ENCODE assay signal across 24 mouse cellular contexts in genomic region chr15:101584456-101584855, GRCm38 (mm10). TPM values are rescaled to one million over a fixed set of nuclear protein-coding genes. Genes with fewer than 3 reads are reported as not detected.
DNase-seq lines count a peak whose midpoint lies in the region; ATAC-seq and TF ChIP-seq lines count a peak whose summit lies in the region.
"Had no signal": no experiment of that assay in that cellular context is flagged by ENCODE, and none has a peak within 500 bp of the region (broad histone marks: within the 10 kb centered on the region; RNA-seq: fewer than 3 reads in every experiment).

No protein-coding gene starts in this region.

- WGBS in embryonic facial prominence, embryonic 14.5 days, result 38% methylated on average over 2 of the region's 2 CpGs
- 68% methylated on average over 2 of the region's 2 CpGs for WGBS in embryonic facial prominence, embryonic 10.5 days
- 10% methylated on average over 2 of the region's 2 CpGs for whole genome bisulfite sequencing in lung, embryonic 14.5 days

- H3K27me3 ChIP-seq in embryonic facial prominence, embryonic 14.5 days (replicated peaks; ENCODE audit: control insufficient read depth, insufficient read depth, low read length), result no peaks in the 10 kb centered on the region
- H3K27me3 ChIP-seq in embryonic facial prominence, embryonic 10.5 days (replicated peaks; ENCODE audit: low read depth, poor library complexity, severe bottlenecking), result no peaks in the 10 kb centered on the region
- H3K27me3 ChIP-seq in lung, embryonic 14.5 days (ENCODE audit: insufficient read depth, low read length), result no peaks in the 10 kb centered on the region
- H3K27me3 ChIP-seq in Patski, result peaks cover 4% of the 10 kb centered on the region
- H3K27me3 ChIP-seq: embryonic facial prominence, embryonic 13.5 days; limb, embryonic 15.5 days had no signal

- no peak overlapping the region for H3K4me3 ChIP-seq in embryonic facial prominence, embryonic 14.5 days (ENCODE audit: low read depth, low read length)
- no peak overlapping the region for H3K4me3 ChIP-seq in embryonic facial prominence, embryonic 10.5 days
- H3K4me3 ChIP-seq in lung, embryonic 14.5 days (ENCODE audit: low read depth, low read length), result no peak overlapping the region
- H3K4me3 ChIP-seq: embryonic facial prominence, embryonic 13.5 days; limb, embryonic 15.5 days had no signal

- H3K36me3 ChIP-seq in embryonic facial prominence, embryonic 14.5 days (ENCODE audit: control insufficient read depth, insufficient read depth, low read length), result no peaks in the 10 kb centered on the region
- H3K36me3 ChIP-seq in embryonic facial prominence, embryonic 10.5 days (replicated peaks), result no peaks in the 10 kb centered on the region
- no peaks in the 10 kb centered on the region for H3K36me3 ChIP-seq in lung, embryonic 14.5 days (ENCODE audit: insufficient read depth)
- H3K36me3 ChIP-seq: embryonic facial prominence, embryonic 13.5 days; limb, embryonic 15.5 days had no signal

- peak; percentile 4 for DNase-seq in embryonic facial prominence, embryonic 14.5 days (ENCODE audit: low spot score)
- no peak for DNase-seq in embryonic facial prominence, embryonic 10.5 days (ENCODE audit: low spot score)
- DNase-seq in lung, embryonic 14.5 days, result peak; percentile 54
- DNase-seq in lung, postnatal 4 days, result no peak
- no peak for DNase-seq in Patski (ENCODE audit: low read depth, low spot score)
- DNase-seq in gonadal fat pad, adult 2 months (ENCODE audit: low read depth), result peak; percentile 77
- no peak for DNase-seq in left cerebral cortex, adult 9 months (ENCODE audit: low spot score in 2 of 2)
- DNase-seq: B cell, adult 2 months; cerebellum, adult 9-11 months; forebrain, postnatal 0 days; gastrocnemius, postnatal 36 days; heart, postnatal 10 days; kidney, adult 9 months; liver, postnatal 0 days; lung, postnatal 14 days; right cerebral cortex, adult 18-20 months; thymus, postnatal 25 days had no signal

- TF ChIP-seq CTCF in lung, embryonic 14.5 days (IDR thresholded peaks at IDR 0.05; ENCODE audit: low read depth), result no peak
- TF ChIP-seq CTCF in Patski (IDR thresholded peaks at IDR 0.05), result peak; percentile 6

- H3K27ac ChIP-seq in embryonic facial prominence, embryonic 14.5 days (replicated peaks; ENCODE audit: low read depth, low read length), result no peak overlapping the region
- H3K27ac ChIP-seq in embryonic facial prominence, embryonic 10.5 days (replicated peaks), result no peak overlapping the region
- no peak overlapping the region for H3K27ac ChIP-seq in lung, embryonic 14.5 days (ENCODE audit: low read depth)
- H3K27ac ChIP-seq: embryonic facial prominence, embryonic 13.5 days; limb, embryonic 15.5 days had no signal

- no peaks in the 10 kb centered on the region for H3K9me3 ChIP-seq in embryonic facial prominence, embryonic 14.5 days (ENCODE audit: control insufficient read depth, low read length)
- H3K9me3 ChIP-seq in embryonic facial prominence, embryonic 10.5 days, result no peaks in the 10 kb centered on the region
- H3K9me3 ChIP-seq in lung, embryonic 14.5 days (ENCODE audit: low read depth, low read length), result no peaks in the 10 kb centered on the region
- H3K9me3 ChIP-seq: embryonic facial prominence, embryonic 13.5 days; limb, embryonic 15.5 days had no signal

- CTCF ChIA-PET in Patski (lab: Charles Lee), result no interaction called here

- no peak for ATAC-seq in embryonic facial prominence, embryonic 14.5 days (ENCODE audit: low read depth)
- ATAC-seq in lung, embryonic 14.5 days (ENCODE audit: insufficient read depth), result peak; percentile 44; the same call in 1 of the 2 replicates
- ATAC-seq in Patski, result no peak
- ATAC-seq: forebrain, postnatal 0 days; inflammation-experienced regulatory T-cells, adult 6 months; liver, postnatal 0 days; midbrain, embryonic 16.5 days had no signal

- H3K4me2 ChIP-seq in embryonic facial prominence, embryonic 14.5 days (ENCODE audit: low read depth, low read length), result no peak overlapping the region
- H3K4me2 ChIP-seq in lung, embryonic 14.5 days, result no peak overlapping the region
- H3K4me2 ChIP-seq: embryonic facial prominence, embryonic 13.5 days; heart, embryonic 11.5 days; limb, embryonic 15.5 days had no signal

- in situ Hi-C loops in Patski (cut with MboI; ENCODE audit: low pct_unique_long_range_greater_than_20kb), result no loop called here

- H3K9ac ChIP-seq in embryonic facial prominence, embryonic 14.5 days (ENCODE audit: low read depth, low read length), result no peak overlapping the region
- no peak overlapping the region for H3K9ac ChIP-seq in lung, embryonic 14.5 days
- H3K9ac ChIP-seq: embryonic facial prominence, embryonic 13.5 days; forebrain, postnatal 0 days; limb, embryonic 15.5 days; liver, postnatal 0 days had no signal

- no peaks in the 10 kb centered on the region for H3K4me1 ChIP-seq in embryonic facial prominence, embryonic 14.5 days (ENCODE audit: control insufficient read depth, insufficient read depth, low read length)
- no peaks in the 10 kb centered on the region for H3K4me1 ChIP-seq in embryonic facial prominence, embryonic 10.5 days
- H3K4me1 ChIP-seq in lung, embryonic 14.5 days (ENCODE audit: insufficient read depth), result no peaks in the 10 kb centered on the region
- H3K4me1 ChIP-seq: embryonic facial prominence, embryonic 13.5 days; limb, embryonic 15.5 days had no signal

- POLR2A ChIA-PET in Patski (lab: Charles Lee), result no interaction called here

RNA-seq across cellular contexts. Expression of gene Krt75, which starts 10.8 kb away (rescaled TPM):
- polyA plus RNA-seq in embryonic facial prominence, embryonic 14.5 days (2014; fragmentation: Nextera tagmentation; extraction: Ambion mirVana), result 2.2 and 2.3 TPM in 2 replicates
- polyA plus RNA-seq in embryonic facial prominence, embryonic 10.5 days (2016; fragmentation: Nextera tagmentation; extraction: Ambion mirVana), result 0.09 TPM in 2 replicates
- polyA plus RNA-seq in lung, embryonic 14.5 days (2014; fragmentation: Nextera tagmentation; extraction: Ambion mirVana), result not detected in 2 replicates
- polyA plus RNA-seq in Patski (2021), result not detected
- not detected in 2 replicates for polyA plus RNA-seq in gonadal fat pad, adult 2 months (2012; rRNA removed)
- polyA plus RNA-seq: heart, embryonic 11.5 days; large intestine, adult 2 months; liver, postnatal 0 days had no signal

RNA-seq across cellular contexts. Expression of gene Krt90, which starts 21.7 kb away (rescaled TPM):
- 0.31 and 0.50 TPM in 2 replicates for polyA plus RNA-seq in embryonic facial prominence, embryonic 14.5 days (2014; fragmentation: Nextera tagmentation; extraction: Ambion mirVana)
- polyA plus RNA-seq in embryonic facial prominence, embryonic 10.5 days (2016; fragmentation: Nextera tagmentation; extraction: Ambion mirVana), result 0.24 and 0.50 TPM in 2 replicates
- 0.07 TPM in 1 of 2 replicates, not detected in the other for polyA plus RNA-seq in lung, embryonic 14.5 days (2014; fragmentation: Nextera tagmentation; extraction: Ambion mirVana)
- 0.27 TPM for polyA plus RNA-seq in Patski (2021)
- polyA plus RNA-seq in gonadal fat pad, adult 2 months (2012; rRNA removed), result not detected in 2 replicates
- polyA plus RNA-seq: inflammation-experienced regulatory T-cells, adult 6 months; liver, postnatal 0 days had no signal

RNA-seq across cellular contexts. Expression of gene Krt82, which starts 34.0 kb away (rescaled TPM):
- polyA plus RNA-seq in embryonic facial prominence, embryonic 14.5 days (2014; fragmentation: Nextera tagmentation; extraction: Ambion mirVana), result 0.09 and 0.10 TPM in 2 replicates
- polyA plus RNA-seq in embryonic facial prominence, embryonic 10.5 days (2016; fragmentation: Nextera tagmentation; extraction: Ambion mirVana), result not detected in 2 replicates
- polyA plus RNA-seq in lung, embryonic 14.5 days (2014; fragmentation: Nextera tagmentation; extraction: Ambion mirVana), result not detected in 2 replicates
- polyA plus RNA-seq in Patski (2021), result not detected
- polyA plus RNA-seq in gonadal fat pad, adult 2 months (2012; rRNA removed), result not detected in 2 replicates
- polyA plus RNA-seq: embryonic facial prominence, embryonic 13.5 days; forebrain, postnatal 0 days; heart, embryonic 11.5 days; hindbrain, embryonic 11.5 days; inflammation-experienced regulatory T-cells, adult 6 months; large intestine, adult 2 months; limb, embryonic 15.5 days; liver, postnatal 0 days; midbrain, embryonic 16.5 days had no signal

RNA-seq across cellular contexts. Expression of gene Gm5414, which starts 43.5 kb away (rescaled TPM):
- polyA plus RNA-seq in embryonic facial prominence, embryonic 14.5 days (2014; fragmentation: Nextera tagmentation; extraction: Ambion mirVana), result not detected in 2 replicates
- polyA plus RNA-seq in embryonic facial prominence, embryonic 10.5 days (2016; fragmentation: Nextera tagmentation; extraction: Ambion mirVana), result not detected in 2 replicates
- not detected in 2 replicates for polyA plus RNA-seq in lung, embryonic 14.5 days (2014; fragmentation: Nextera tagmentation; extraction: Ambion mirVana)
- polyA plus RNA-seq in Patski (2021), result not detected
- polyA plus RNA-seq in gonadal fat pad, adult 2 months (2012; rRNA removed), result not detected in 2 replicates
- polyA plus RNA-seq: embryonic facial prominence, embryonic 13.5 days; forebrain, postnatal 0 days; heart, embryonic 11.5 days; hindbrain, embryonic 11.5 days; inflammation-experienced regulatory T-cells, adult 6 months; large intestine, adult 2 months; limb, embryonic 15.5 days; liver, postnatal 0 days; midbrain, embryonic 16.5 days had no signal

RNA-seq across cellular contexts. Expression of gene Krt84, which starts 51.8 kb away (rescaled TPM):
- not detected in 2 replicates for polyA plus RNA-seq in embryonic facial prominence, embryonic 14.5 days (2014; fragmentation: Nextera tagmentation; extraction: Ambion mirVana)
- polyA plus RNA-seq in embryonic facial prominence, embryonic 10.5 days (2016; fragmentation: Nextera tagmentation; extraction: Ambion mirVana), result not detected in 2 replicates
- polyA plus RNA-seq in lung, embryonic 14.5 days (2014; fragmentation: Nextera tagmentation; extraction: Ambion mirVana), result not detected in 2 replicates
- not detected for polyA plus RNA-seq in Patski (2021)
- not detected in 2 replicates for polyA plus RNA-seq in gonadal fat pad, adult 2 months (2012; rRNA removed)
- polyA plus RNA-seq: embryonic facial prominence, embryonic 13.5 days; forebrain, postnatal 0 days; heart, embryonic 11.5 days; hindbrain, embryonic 11.5 days; inflammation-experienced regulatory T-cells, adult 6 months; liver, postnatal 0 days; midbrain, embryonic 16.5 days had no signal

Comparison
In these comparisons a context has a peak if more than half of its experiments do, and no peak if none do; other contexts are left out.
1. DNase-seq: peak in embryonic facial prominence, embryonic 14.5 days (single experiment), lung, embryonic 14.5 days (single experiment) and gonadal fat pad, adult 2 months (single experiment); none in embryonic facial prominence, embryonic 10.5 days (single experiment), lung, postnatal 4 days (0 of 2), Patski (single experiment) and left cerebral cortex, adult 9 months (0 of 2).